Mouse (Mus musculus) forebrain, postnatal 0 days (tissue): Measurements from ENCODE around the gene Slc9a9. TPM values are rescaled to one million over a fixed set of nuclear protein-coding genes. Genes with fewer than 3 reads are reported as not detected.

Experiments
- ATAC-seq: fragments of 200-750 bp; cut with Nextera tagmentation; 2 replicates; pipeline ENCODE4 v1.8.0; 2017; ENCODE audit warnings: mild to moderate bottlenecking, moderate library complexity
- DNase-seq: peaks from one replicate; pipeline ENCODE4 v3.0.0-alpha.2; 2015
- H3K27ac ChIP-seq: fragments of 300-500 bp; sonication (generic); 2 replicates; pipeline ENCODE4 v1.5.1; 2014; ENCODE audit warnings: low read depth, mild to moderate bottlenecking, antibody characterized with exemption, low read length, moderate library complexity, mixed read lengths
- H3K27me3 ChIP-seq: fragments of 300-500 bp; sonication (generic); 2 replicates; pipeline ENCODE4 v1.6.1; 2014; ENCODE audit warnings: mild to moderate bottlenecking, low read length, mixed read lengths; ENCODE audit not compliant: insufficient read depth
- H3K36me3 ChIP-seq: fragments of 300-500 bp; sonication (generic); 2 replicates; pipeline ENCODE4 v1.6.1; 2014; ENCODE audit warnings: mild to moderate bottlenecking, moderate library complexity; ENCODE audit not compliant: insufficient read depth
- H3K4me1 ChIP-seq: fragments of 300-500 bp; sonication (generic); 2 replicates; pipeline ENCODE4 v1.6.1; 2014; ENCODE audit warnings: antibody characterized with exemption; ENCODE audit not compliant: insufficient read depth
- H3K4me2 ChIP-seq: fragments of 300-500 bp; sonication (generic); 2 replicates; pipeline ENCODE4 v1.6.1; 2014; ENCODE audit warnings: low read depth, mild to moderate bottlenecking, moderate library complexity
- H3K4me3 ChIP-seq: fragments of 300-500 bp; sonication (generic); 2 replicates; pipeline ENCODE4 v1.5.1; 2014; ENCODE audit warnings: low read depth, low read length, mixed read lengths
- H3K9ac ChIP-seq: fragments of 300-500 bp; sonication (generic); 2 replicates; pipeline ENCODE4 v1.6.1; 2014; ENCODE audit warnings: mild to moderate bottlenecking
- H3K9me3 ChIP-seq: fragments of 300-500 bp; sonication (generic); 2 replicates; pipeline ENCODE4 v1.6.1; 2016; ENCODE audit warnings: low read length
- CTCF ChIP-seq: sonication (generic); IDR thresholded peaks from 2 replicates; pipeline ENCODE4 v1.5.1; 2016; ENCODE audit warnings: antibody characterized with exemption, control low read depth, low read depth
- WGBS: fragments of 180-500 bp; shearing (Covaris S2); extraction: QIAGEN DNeasy Blood & Tissue Kit; methylation state at CpG from one replicate; pipeline ENCODE4 v1.1.7; 2014; 5-methylcytosine and 5-hydroxymethylcytosine counted together
- microRNA-seq, 2 experiments: library from miRNA; unstranded; fragments of <30 nt; microRNA quantifications; one replicate each; pipeline ENCODE4; 2016
- polyA plus RNA-seq: library from polyadenylated mRNA; unstranded; fragments of >200 nt; fragmentation: Nextera tagmentation; extraction: Ambion mirVana; gene quantifications from 2 replicates; pipeline ENCODE4 v1.2.1, GENCODE M21; 2015
- total RNA-seq: library from RNA; depleted of rRNA; stranded (reverse); fragments of >200 nt; gene quantifications from 2 replicates; pipeline ENCODE4 v1.2.3, GENCODE M21; 2014; rRNA removed

Gene Slc9a9
- total and polyA plus RNA-seq, 2 experiments from 2014 or later, result 4.8 to 6.7 TPM

DNA sequence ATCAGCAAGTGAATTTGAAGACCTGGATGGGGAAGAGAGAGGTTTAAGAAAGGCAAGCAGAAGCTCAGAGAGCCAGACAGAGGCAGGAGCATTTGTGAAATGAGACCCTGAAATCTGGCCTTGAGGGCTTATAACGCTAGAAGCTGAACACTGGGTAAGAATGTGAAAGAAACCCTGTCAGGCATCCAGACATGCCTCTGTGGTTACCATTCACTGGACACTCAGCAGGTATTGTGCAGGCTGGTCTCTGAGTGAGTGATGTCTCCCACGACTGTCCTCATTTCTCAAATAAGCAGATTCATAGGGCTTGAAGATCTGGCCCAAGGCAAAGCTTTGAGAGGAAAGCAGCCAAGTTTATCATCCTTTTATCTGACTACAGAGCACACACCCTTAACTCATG, 596.5 kb downstream of the Slc9a9 start:
- Histone ChIP-seq H3K27ac (no peak overlapping the region), H3K9me3 (no peaks in the 10 kb centered on the region), H3K4me2 (no peak overlapping the region), H3K4me1 (0 out of 2 replicates have a peak, but pooled peaks cover 2% of the 10 kb centered on the region), H3K27me3 (no peaks in the 10 kb centered on the region), H3K36me3 (no peaks in the 10 kb centered on the region), H3K4me3 (no peak overlapping the region), H3K9ac (no peak overlapping the region)
- WGBS, result 48% methylated on average over 2 of the region's 2 CpGs
- DNase-seq (no peak), ATAC-seq (no peak)
- no peak for TF ChIP-seq CTCF

GRCm38 (mm10) chr9:95266924-95267323, 597.2 kb downstream of the Slc9a9 start:
- TF ChIP-seq CTCF, result no peak
- WGBS, result 77% methylated on average over 2 of the region's 2 CpGs
- Histone ChIP-seq H3K4me1 (0 out of 2 replicates have a peak, but pooled peaks cover 2% of the 10 kb centered on the region), H3K9me3 (no peaks in the 10 kb centered on the region), H3K9ac (no peak overlapping the region), H3K27ac (no peak overlapping the region), H3K4me3 (no peak overlapping the region), H3K4me2 (no peak overlapping the region), H3K27me3 (no peaks in the 10 kb centered on the region), H3K36me3 (no peaks in the 10 kb centered on the region)
- ATAC-seq (no peak), DNase-seq (no peak)

DNA sequence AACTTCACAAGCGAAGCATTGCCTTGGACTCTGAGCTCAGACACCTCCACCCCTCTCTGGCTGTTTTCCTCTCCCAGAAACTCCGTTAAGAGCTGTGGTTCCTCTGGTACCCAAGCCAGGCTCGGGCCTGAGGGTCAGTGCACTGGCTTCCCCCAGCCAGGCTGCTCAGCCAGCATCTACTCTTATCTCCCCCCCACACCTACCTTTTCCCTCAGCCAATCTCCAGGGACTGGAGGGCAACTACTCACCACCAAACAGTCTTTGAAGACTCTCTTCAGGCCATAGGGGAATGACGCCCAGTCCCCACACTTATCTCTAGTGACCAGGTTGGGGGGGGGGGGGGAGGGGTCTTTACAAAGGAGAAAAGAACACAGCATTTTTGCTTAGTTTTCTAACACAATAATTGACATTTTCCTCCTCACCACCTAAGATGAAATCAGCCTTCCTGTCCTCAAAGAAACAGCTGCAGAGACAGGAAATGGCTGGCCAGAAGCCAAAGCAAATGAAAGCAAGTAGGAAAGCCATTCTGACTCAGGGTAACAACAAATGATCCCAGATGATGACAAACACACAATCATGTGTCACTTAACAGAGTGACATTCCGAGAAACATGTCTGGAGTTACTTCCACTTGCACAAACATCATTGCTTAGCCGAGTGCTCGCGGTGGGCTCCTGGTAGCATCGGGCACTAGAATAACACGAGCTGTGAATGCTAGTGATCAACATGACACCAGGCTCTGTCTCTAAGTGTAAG, 610.1 kb downstream of the Slc9a9 start:
- Histone ChIP-seq H3K27ac (no peak overlapping the region; the same call in 1 of the 2 replicates), H3K4me1 (no peaks in the 10 kb centered on the region), H3K9ac (no peak overlapping the region), H3K27me3 (no peaks in the 10 kb centered on the region), H3K4me2 (no peak overlapping the region), H3K36me3 (no peaks in the 10 kb centered on the region), H3K9me3 (no peaks in the 10 kb centered on the region), H3K4me3 (no peak overlapping the region)
- no peak for DNase-seq
- WGBS, result 67% methylated on average over 10 of the region's 10 CpGs
- TF ChIP-seq CTCF, result no peak
- no peak for ATAC-seq

Small RNA genes lying within 50 kb of the gene (microRNA-seq; reads per million reads assigned to microRNA genes)
- 0.12 to 1.5 reads per million in 2 experiments for gene Mir7656

Other genes starting within 250 kb of the Slc9a9 start
- gene 1190002N15Rik, start 131.8 kb upstream of the Slc9a9 start, total RNA-seq, result 30.3 and 37.7 TPM in 2 replicates
- gene 1190002N15Rik, start 131.8 kb upstream of the Slc9a9 start, polyA plus RNA-seq, result 7.3 TPM in 2 replicates